Mouse (Mus musculus) brain, embryonic 14.5 days (tissue): ENCODE data around the gene Fance. TPM values are rescaled to one million over a fixed set of nuclear protein-coding genes. Genes with fewer than 3 reads are reported as not detected.

Experiments
- DNase-seq: peaks from one replicate; pipeline ENCODE4 v3.0.0-alpha.2; 2011; ENCODE audit warnings: low read depth
- CTCF ChIP-seq: fragments of 200-500 bp; IDR thresholded peaks from 2 replicates; pipeline ENCODE4 v1.5.1; 2012; ENCODE audit warnings: inconsistent platforms, mild to moderate bottlenecking, moderate library complexity, borderline replicate concordance; ENCODE audit not compliant: insufficient read depth, insufficient read length; ENCODE audit errors: extremely low read depth
- POLR2A ChIP-seq: fragments of 200-500 bp; IDR thresholded peaks from 2 replicates; pipeline ENCODE4 v1.6.1; 2012; ENCODE audit warnings: mild to moderate bottlenecking, inconsistent platforms, borderline replicate concordance; ENCODE audit not compliant: poor library complexity, insufficient read depth, insufficient read length, severe bottlenecking; ENCODE audit errors: extremely low read depth
- polyA plus RNA-seq: library from polyadenylated mRNA; depleted of rRNA; stranded (reverse); fragments of >200 nt; gene quantifications from 2 replicates; pipeline ENCODE4 v1.2.3, GENCODE M21; 2012

The Fance gene
- polyA plus RNA-seq, 1 experiment: 19.6 TPM

- TF ChIP-seq POLR2A (no peak), CTCF (no peak)
- peak; percentile 93 for DNase-seq
Observed at GRCm38 (mm10) chr17:28341091-28341490, 27.8 kb downstream of the Fance start.

DNA sequence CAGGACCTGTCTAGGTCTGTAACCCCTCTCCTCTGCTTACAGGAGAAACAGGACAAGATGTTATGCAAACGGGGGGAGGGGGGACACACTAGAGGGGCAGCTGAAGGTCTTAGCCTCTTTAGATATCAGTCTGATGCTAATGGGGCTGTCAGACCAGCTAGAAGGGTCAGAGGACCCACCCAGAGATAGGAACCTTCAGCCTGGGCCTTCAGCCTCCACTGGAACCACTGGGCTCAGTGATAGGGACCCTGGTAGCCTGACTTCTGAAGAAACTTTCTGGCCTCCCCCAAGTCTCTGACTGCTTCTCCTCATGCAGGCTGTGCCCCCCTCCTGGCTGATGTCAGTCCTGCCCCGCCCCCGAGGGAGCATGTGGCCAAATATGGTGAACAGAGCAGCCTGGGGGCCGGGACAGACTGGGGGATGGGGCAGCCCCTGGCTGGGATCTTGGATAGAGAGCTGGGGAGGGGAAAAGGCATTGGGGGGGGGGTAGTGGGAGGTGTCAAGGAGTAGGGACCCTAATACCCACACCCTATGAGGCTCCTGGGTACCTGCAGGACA is 30.8 kb downstream of the Fance start:
- DNase-seq: no peak
- TF ChIP-seq POLR2A (no peak), CTCF (no peak)

- TF ChIP-seq POLR2A (no peak), CTCF (no peak)
- DNase-seq: no peak
Observed at GRCm38 (mm10) chr17:28344670-28345069, 31.4 kb downstream of the Fance start.

DNA sequence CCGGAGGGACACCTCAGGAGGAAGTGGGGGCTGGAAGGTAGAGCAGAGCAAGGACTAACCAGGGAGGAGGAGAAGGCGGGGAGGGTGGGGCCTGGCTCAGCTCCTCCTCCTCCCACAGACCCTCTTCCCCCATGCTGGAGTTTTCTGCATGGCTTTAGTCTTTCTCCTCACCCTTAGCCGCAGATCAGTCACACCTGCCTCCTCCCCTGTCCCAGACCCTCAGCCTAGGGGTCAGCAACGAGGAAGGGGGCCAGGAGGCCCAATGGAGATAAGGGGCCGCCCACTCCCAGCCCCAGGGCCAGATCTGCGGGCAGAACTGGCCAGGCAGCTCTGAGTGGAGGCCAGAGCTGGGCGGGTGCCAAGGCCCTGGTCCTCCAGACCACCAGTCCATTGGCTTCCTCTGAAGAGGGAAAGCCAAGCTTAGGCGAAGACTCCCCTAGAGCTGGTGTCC is 32.0 kb downstream of the Fance start:
- TF ChIP-seq CTCF (no peak), POLR2A (no peak)
- no peak for DNase-seq

DNA sequence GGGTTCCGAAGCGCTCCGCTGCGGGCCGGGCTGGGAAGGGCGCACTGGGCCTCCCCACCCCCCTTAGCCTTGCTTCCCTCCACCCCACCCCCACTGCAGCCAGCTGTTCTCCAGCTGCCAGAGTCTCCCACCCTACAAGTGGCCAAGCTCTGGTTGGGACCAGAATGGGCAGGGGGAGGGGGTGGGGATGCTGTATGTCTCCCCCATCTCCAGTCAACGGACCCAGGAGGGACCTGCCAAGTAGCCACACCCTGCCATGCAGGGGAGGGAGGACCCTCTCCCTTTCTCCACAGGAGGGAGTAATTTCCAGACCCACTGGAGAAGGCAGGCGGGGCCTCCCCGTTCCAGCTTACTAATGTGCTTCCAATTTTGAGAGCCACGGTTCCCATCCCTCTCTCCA is 32.6 kb downstream of the Fance start:
- no peak for DNase-seq
- TF ChIP-seq CTCF: no peak
- TF ChIP-seq POLR2A: no peak

DNA sequence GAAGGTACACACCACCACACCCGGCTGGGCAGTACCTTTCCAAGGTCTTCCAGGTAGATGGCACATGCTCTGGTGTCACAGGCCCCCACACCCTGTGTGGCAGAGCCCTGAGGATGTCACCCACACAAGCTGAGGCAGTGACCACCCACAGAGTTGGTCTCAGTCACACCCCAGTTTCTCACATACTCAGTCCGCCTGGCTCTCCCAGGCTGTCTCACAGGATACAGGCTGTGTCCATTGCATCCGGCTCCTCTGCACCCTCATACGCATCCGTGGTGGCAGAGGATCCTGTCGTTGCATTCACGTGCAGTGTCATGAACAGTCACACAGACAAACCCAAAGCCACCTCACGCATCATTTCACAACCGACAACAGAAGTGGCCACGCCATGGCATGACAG is 34.0 kb downstream of the Fance start:
- DNase-seq: no peak
- no peak for TF ChIP-seq CTCF
- TF ChIP-seq POLR2A: no peak

- DNase-seq: no peak
- TF ChIP-seq POLR2A (no peak), CTCF (no peak)
Observed at GRCm38 (mm10) chr17:28348211-28348610, 34.9 kb downstream of the Fance start.

GRCm38 (mm10) chr17:28349264-28349880 is 36.1 kb downstream of the Fance start:
- TF ChIP-seq CTCF: no peak
- no peak for TF ChIP-seq POLR2A
- DNase-seq: no peak

- TF ChIP-seq POLR2A: no peak
- TF ChIP-seq CTCF: no peak
- DNase-seq: peak; percentile 37
Observed at GRCm38 (mm10) chr17:28349901-28350465, 36.7 kb downstream of the Fance start.

DNA sequence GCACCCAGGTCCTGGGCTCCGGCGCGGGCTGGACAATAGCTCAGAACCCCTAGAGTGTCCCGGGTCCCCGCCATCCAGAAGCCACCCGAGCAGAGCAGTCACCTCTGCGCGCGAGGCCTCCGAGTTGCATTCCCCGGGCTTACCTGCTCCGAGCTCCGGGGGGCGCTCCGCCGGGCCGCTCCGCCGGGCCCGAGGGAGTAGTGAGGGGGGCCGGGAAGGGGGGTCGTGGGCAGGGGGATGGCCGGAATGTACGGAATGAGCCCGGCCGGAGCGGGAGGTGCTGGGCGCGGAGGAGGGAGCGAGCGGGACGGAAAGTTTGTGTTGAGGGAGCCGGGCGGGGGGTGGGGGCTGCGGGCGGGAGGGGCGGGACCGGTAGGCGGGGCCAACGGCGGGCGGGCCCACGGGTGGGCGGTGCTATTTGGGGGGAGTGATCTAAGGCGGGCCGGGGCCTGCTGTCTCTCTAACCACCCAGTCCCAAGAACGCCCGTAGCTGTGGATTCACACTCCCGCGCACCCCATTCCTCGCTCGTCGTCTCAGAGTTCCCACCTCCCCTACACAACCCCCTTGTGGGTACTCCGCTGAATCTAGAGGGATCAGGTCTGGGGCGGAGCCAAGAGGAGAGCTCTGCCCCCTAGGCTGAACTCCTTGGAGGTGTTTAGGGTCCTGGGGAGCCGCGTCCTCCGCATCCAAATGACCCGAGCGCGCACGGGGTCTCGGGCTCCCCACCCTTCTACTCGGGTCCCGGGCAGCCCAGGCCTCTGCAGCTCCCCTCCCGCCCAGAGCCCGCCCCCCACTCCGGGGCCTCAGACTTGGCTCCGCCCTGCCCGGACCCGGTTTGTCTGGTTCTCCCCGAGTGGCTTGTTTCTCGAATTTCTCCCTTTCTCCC is 37.4 kb downstream of the Fance start, which contains the start of gene Tead3:
Gene Tead3 (minus strand): TSS at position 352 of the 887 bp plus-strand sequence.
- DNase-seq: peak; percentile 84

GRCm38 (mm10) chr17:28351353-28351890 is 38.1 kb downstream of the Fance start:
- no peak for TF ChIP-seq CTCF
- no peak for TF ChIP-seq POLR2A
- DNase-seq: no peak

More for the DNA sequence above, 37.4 kb downstream of the Fance start, which contains the start of gene Tead3:
- TF ChIP-seq POLR2A (no peak), CTCF (no peak)
